Mouse (Mus musculus): ENCODE data around the gene Trpm3. TPM values are rescaled to one million over a fixed set of nuclear protein-coding genes. Genes with fewer than 3 reads are reported as not detected.

Trpm3 gene
- polyA plus RNA-seq, 1 experiment, result 0.05 TPM

GRCm38 (mm10) chr19:22108893-22109463 lies 29.9 kb upstream of the Trpm3 start:
- Histone ChIP-seq H3K27me3 (ENCODE audit: control insufficient read depth, insufficient read depth, insufficient read length) (no peaks in the 10 kb centered on the region), H3K79me3 (ENCODE audit: low read depth) (no peaks in the 10 kb centered on the region)

GRCm38 (mm10) chr19:22120976-22121375 lies 17.9 kb upstream of the Trpm3 start:
- no peak for TF ChIP-seq CEBPB (IDR thresholded peaks at IDR 0.05; ENCODE audit: low read depth)
- no peak for TF ChIP-seq MYOD1 (IDR thresholded peaks at IDR 0.05; ENCODE audit: control insufficient read depth, insufficient read length, low read depth)
- no peak for TF ChIP-seq MAX (IDR thresholded peaks at IDR 0.05)
- no peak for TF ChIP-seq USF1 (IDR thresholded peaks at IDR 0.05; ENCODE audit: low read depth)
- TF ChIP-seq FOSL1 (IDR thresholded peaks at IDR 0.05; ENCODE audit: insufficient read depth, low read length, poor library complexity, severe bottlenecking), result no peak
- TF ChIP-seq MYOG (IDR thresholded peaks at IDR 0.05; ENCODE audit: control insufficient read depth, extremely low read depth, insufficient read length), result no peak
- TF ChIP-seq CTCF (IDR thresholded peaks at IDR 0.05; ENCODE audit: control insufficient read depth, insufficient read depth, insufficient read length), result no peak
- Histone ChIP-seq H3K79me2 (ENCODE audit: control insufficient read depth, insufficient read depth) (no peaks in the 10 kb centered on the region), H3K4me3 (ENCODE audit: insufficient read depth, poor library complexity, severe bottlenecking) (no peak overlapping the region), H3K79me3 (ENCODE audit: low read depth) (no peaks in the 10 kb centered on the region), H3ac (ENCODE audit: control insufficient read depth, insufficient read length, low read depth) (no peak overlapping the region), H3K27me3 (ENCODE audit: control insufficient read depth, insufficient read depth, insufficient read length) (no peaks in the 10 kb centered on the region), H3K36me3 (ENCODE audit: control insufficient read depth, insufficient read depth) (no peaks in the 10 kb centered on the region)

More at GRCm38 (mm10) chr19:22108893-22109463, 29.9 kb upstream of the Trpm3 start:
- H3K36me3 ChIP-seq (ENCODE audit: control insufficient read depth, insufficient read depth), result no peaks in the 10 kb centered on the region
- no peak overlapping the region for H3ac ChIP-seq (ENCODE audit: control insufficient read depth, insufficient read length, low read depth)
- no peaks in the 10 kb centered on the region for H3K79me2 ChIP-seq (ENCODE audit: control insufficient read depth, insufficient read depth)
- TF ChIP-seq USF1 (IDR thresholded peaks at IDR 0.05; ENCODE audit: low read depth) (no peak), CEBPB (IDR thresholded peaks at IDR 0.05; ENCODE audit: low read depth) (no peak), CTCF (IDR thresholded peaks at IDR 0.05; ENCODE audit: control insufficient read depth, insufficient read depth, insufficient read length) (no peak), MAX (IDR thresholded peaks at IDR 0.05) (no peak), FOSL1 (IDR thresholded peaks at IDR 0.05; ENCODE audit: insufficient read depth, low read length, poor library complexity, severe bottlenecking) (no peak), MYOD1 (IDR thresholded peaks at IDR 0.05; ENCODE audit: control insufficient read depth, insufficient read length, low read depth) (no peak), MYOG (IDR thresholded peaks at IDR 0.05; ENCODE audit: control insufficient read depth, extremely low read depth, insufficient read length) (no peak)
- no peak overlapping the region for H3K4me3 ChIP-seq (ENCODE audit: insufficient read depth, poor library complexity, severe bottlenecking)

- Histone ChIP-seq H3K79me2 (ENCODE audit: control insufficient read depth, insufficient read depth) (no peaks in the 10 kb centered on the region), H3K27me3 (ENCODE audit: control insufficient read depth, insufficient read depth, insufficient read length) (no peaks in the 10 kb centered on the region), H3K4me3 (ENCODE audit: insufficient read depth, poor library complexity, severe bottlenecking) (no peak overlapping the region), H3K36me3 (ENCODE audit: control insufficient read depth, insufficient read depth) (no peaks in the 10 kb centered on the region), H3ac (ENCODE audit: control insufficient read depth, insufficient read length, low read depth) (no peak overlapping the region), H3K79me3 (ENCODE audit: low read depth) (no peaks in the 10 kb centered on the region)
- TF ChIP-seq MYOG (IDR thresholded peaks at IDR 0.05; ENCODE audit: control insufficient read depth, extremely low read depth, insufficient read length) (no peak), MYOD1 (IDR thresholded peaks at IDR 0.05; ENCODE audit: control insufficient read depth, insufficient read length, low read depth) (no peak), USF1 (IDR thresholded peaks at IDR 0.05; ENCODE audit: low read depth) (no peak)
Measured at GRCm38 (mm10) chr19:22121631-22122030, 17.2 kb upstream of the Trpm3 start.

DNA sequence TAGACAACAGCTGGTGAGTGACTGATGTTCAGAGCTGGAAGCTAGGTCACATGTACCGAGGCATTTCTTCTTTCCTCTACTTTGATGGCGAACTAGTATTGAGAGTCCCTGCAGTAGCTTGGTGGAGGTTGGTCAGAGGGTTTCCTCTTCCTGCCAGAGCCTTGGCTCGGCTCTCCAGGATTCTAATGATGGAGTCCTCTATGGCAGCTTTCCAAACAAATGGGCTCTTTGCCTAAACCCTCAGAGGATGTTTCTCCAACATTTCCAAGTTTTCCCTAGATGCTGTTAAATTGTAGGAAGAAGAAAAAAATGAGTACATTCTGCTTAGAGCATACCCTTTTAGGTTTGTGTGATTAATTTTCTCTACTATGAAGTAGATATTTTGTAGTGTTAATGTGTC lies 6.2 kb upstream of the Trpm3 start:
- Histone ChIP-seq H3K79me2 (ENCODE audit: control insufficient read depth, insufficient read depth) (no peaks in the 10 kb centered on the region), H3K36me3 (ENCODE audit: control insufficient read depth, insufficient read depth) (no peaks in the 10 kb centered on the region), H3K4me3 (ENCODE audit: insufficient read depth, poor library complexity, severe bottlenecking) (no peak overlapping the region), H3ac (ENCODE audit: control insufficient read depth, insufficient read length, low read depth) (no peak overlapping the region), H3K79me3 (ENCODE audit: low read depth) (no peaks in the 10 kb centered on the region), H3K27me3 (ENCODE audit: control insufficient read depth, insufficient read depth, insufficient read length) (no peaks in the 10 kb centered on the region)
- TF ChIP-seq MYOG (IDR thresholded peaks at IDR 0.05; ENCODE audit: control insufficient read depth, extremely low read depth, insufficient read length) (no peak), MAX (IDR thresholded peaks at IDR 0.05) (no peak), MYOD1 (IDR thresholded peaks at IDR 0.05; ENCODE audit: control insufficient read depth, insufficient read length, low read depth) (no peak), USF1 (IDR thresholded peaks at IDR 0.05; ENCODE audit: low read depth) (no peak), CEBPB (IDR thresholded peaks at IDR 0.05; ENCODE audit: low read depth) (no peak), CTCF (IDR thresholded peaks at IDR 0.05; ENCODE audit: control insufficient read depth, insufficient read depth, insufficient read length) (no peak), FOSL1 (IDR thresholded peaks at IDR 0.05; ENCODE audit: insufficient read depth, low read length, poor library complexity, severe bottlenecking) (no peak)

DNA sequence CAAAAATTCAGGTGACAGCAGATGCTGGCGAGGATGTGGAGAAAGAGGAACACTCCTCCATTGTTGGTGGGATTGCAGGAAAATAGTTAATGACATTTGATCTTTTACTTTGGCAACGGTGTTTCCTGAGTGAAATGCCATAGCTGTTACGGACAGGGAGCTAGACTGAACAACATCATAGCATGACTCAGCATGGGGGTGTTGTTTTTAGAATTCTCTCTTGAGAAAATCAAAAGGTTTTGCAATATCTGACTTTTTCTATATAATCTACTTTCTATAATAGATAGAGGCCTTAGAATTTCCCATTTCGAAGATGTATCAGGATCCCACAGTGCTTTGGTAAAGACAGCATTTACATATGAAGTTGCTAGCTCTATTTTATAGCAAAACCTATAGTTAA lies 39.7 kb downstream of the Trpm3 start:
- Histone ChIP-seq H3ac (ENCODE audit: control insufficient read depth, insufficient read length, low read depth) (no peak overlapping the region), H3K79me2 (ENCODE audit: control insufficient read depth, insufficient read depth) (no peaks in the 10 kb centered on the region), H3K27me3 (ENCODE audit: control insufficient read depth, insufficient read depth, insufficient read length) (no peaks in the 10 kb centered on the region), H3K79me3 (ENCODE audit: low read depth) (no peaks in the 10 kb centered on the region), H3K4me3 (ENCODE audit: insufficient read depth, poor library complexity, severe bottlenecking) (no peak overlapping the region), H3K36me3 (ENCODE audit: control insufficient read depth, insufficient read depth) (no peaks in the 10 kb centered on the region)
- TF ChIP-seq USF1 (IDR thresholded peaks at IDR 0.05; ENCODE audit: low read depth), result no peak
- TF ChIP-seq CEBPB (IDR thresholded peaks at IDR 0.05; ENCODE audit: low read depth), result peak; percentile 62

GRCm38 (mm10) chr19:22179017-22179416 lies 40.2 kb downstream of the Trpm3 start:
- TF ChIP-seq MAX (IDR thresholded peaks at IDR 0.05) (peak; percentile 59), MYOG (IDR thresholded peaks at IDR 0.05; ENCODE audit: control insufficient read depth, extremely low read depth, insufficient read length) (no peak)
- Histone ChIP-seq H3K79me2 (ENCODE audit: control insufficient read depth, insufficient read depth) (no peaks in the 10 kb centered on the region), H3K27me3 (ENCODE audit: control insufficient read depth, insufficient read depth, insufficient read length) (no peaks in the 10 kb centered on the region), H3K4me3 (ENCODE audit: insufficient read depth, poor library complexity, severe bottlenecking) (no peak overlapping the region), H3K36me3 (ENCODE audit: control insufficient read depth, insufficient read depth) (no peaks in the 10 kb centered on the region), H3ac (ENCODE audit: control insufficient read depth, insufficient read length, low read depth) (no peak overlapping the region), H3K79me3 (ENCODE audit: low read depth) (no peaks in the 10 kb centered on the region)
